Mouse (Mus musculus) ES-E14 (cell line): Measurements from ENCODE around the gene Bri3. TPM values are rescaled to one million over a fixed set of nuclear protein-coding genes. Genes with fewer than 3 reads are reported as not detected.

ENCODE experiments used
- DNase-seq: peaks from one replicate; pipeline ENCODE4 v3.0.0-alpha.2; 2013; ENCODE audit warnings: low read depth, low spot score
- H3K27ac ChIP-seq: 2 replicates; pipeline ENCODE4 v1.5.1; 2012; ENCODE audit warnings: low read depth, mild to moderate bottlenecking, low read length, moderate library complexity, mixed read lengths; ENCODE audit not compliant: poor library complexity, insufficient read depth, severe bottlenecking
- H3K36me3 ChIP-seq: 2 replicates; pipeline ENCODE4 v1.6.1; 2012; ENCODE audit warnings: mild to moderate bottlenecking, low read length, moderate library complexity, mixed read lengths; ENCODE audit not compliant: control insufficient read depth, poor library complexity, insufficient read depth, severe bottlenecking
- H3K4me1 ChIP-seq, 2 experiments: fragments of 150-350 bp in 1 of 2; sonication (generic) in 1 of 2; 2 replicates each; pipeline ENCODE4 v1.6.1; 2012; ENCODE audit warnings: low read length in 2 of 2, mild to moderate bottlenecking in 1 of 2, mixed read lengths in 1 of 2; ENCODE audit not compliant: control insufficient read depth in 2 of 2, insufficient read depth in 2 of 2, poor library complexity in 1 of 2
- H3K4me3 ChIP-seq, 2 experiments: fragments of 150-350 bp in 1 of 2; sonication (generic) in 1 of 2; 2 replicates each; pipeline ENCODE4 v1.5.1; 2012; ENCODE audit warnings: low read length in 2 of 2, low read depth in 1 of 2, mild to moderate bottlenecking in 1 of 2, mixed read lengths in 1 of 2; ENCODE audit not compliant: insufficient read depth in 1 of 2, poor library complexity in 1 of 2, severe bottlenecking in 1 of 2
- H3K9ac ChIP-seq: 2 replicates; pipeline ENCODE4 v1.6.1; 2012; ENCODE audit warnings: low read depth, mild to moderate bottlenecking, low read length, mixed read lengths; ENCODE audit not compliant: poor library complexity, insufficient read depth, severe bottlenecking
- H3K9me3 ChIP-seq: fragments of 150-350 bp; sonication (generic); 2 replicates; pipeline ENCODE4 v1.6.1; 2012; ENCODE audit warnings: low read depth, mild to moderate bottlenecking, low read length; ENCODE audit not compliant: control insufficient read depth, insufficient read depth
- CHD2 ChIP-seq: IDR thresholded peaks from 2 replicates; pipeline ENCODE4 v1.6.1; 2014; ENCODE audit warnings: mild to moderate bottlenecking, low read depth, low read length, inconsistent platforms
- HCFC1 ChIP-seq: IDR thresholded peaks from 2 replicates; pipeline ENCODE4 v1.6.1; 2012; ENCODE audit warnings: low read length, inconsistent platforms, borderline replicate concordance; ENCODE audit not compliant: insufficient read depth
- MAFK ChIP-seq: IDR thresholded peaks from 2 replicates; pipeline ENCODE4 v1.6.1; 2014; ENCODE audit warnings: mild to moderate bottlenecking, low read depth, low read length, inconsistent platforms; ENCODE audit not compliant: insufficient read depth
- ZC3H11A ChIP-seq: IDR thresholded peaks from 2 replicates; pipeline ENCODE4 v1.6.1; 2012; ENCODE audit warnings: low read depth, mild to moderate bottlenecking, inconsistent platforms, low read length, borderline replicate concordance
- ZNF384 ChIP-seq: IDR thresholded peaks from 2 replicates; pipeline ENCODE4 v1.6.1; 2012; ENCODE audit warnings: low read depth, low read length, inconsistent platforms
- in situ Hi-C, 2 experiments: fragments of 600-800 bp; cut with MboI; formaldehyde crosslinking; loops; one replicate each; pipeline ENCODE4 v1.15.1; 2025; ENCODE audit warnings: low sequenced_read_pairs in 2 of 2, inconsistent platforms in 1 of 2; ENCODE audit not compliant: unreplicated experiment in 2 of 2
- total RNA-seq: library from RNA; depleted of rRNA; stranded (reverse); fragments of 300-350 nt; gene quantifications from 2 replicates; pipeline ENCODE4 v1.2.3, GENCODE M21; 2012

The Bri3 gene
- total RNA-seq, 1 experiment = 26.4 TPM

- no peaks in the 10 kb centered on the region; the same call in 1 of the 2 replicates for H3K36me3 ChIP-seq
- TF ChIP-seq MAFK (no peak), HCFC1 (no peak), ZNF384 (no peak), ZC3H11A (no peak), CHD2 (no peak)
- in situ Hi-C loops = no loop called here
Observed at GRCm38 (mm10) chr5:144282470-144283260, 38.4 kb downstream of the Bri3 start.

GRCm38 (mm10) chr5:144283551-144284031 lies 39.4 kb downstream of the Bri3 start:
- no peak for TF ChIP-seq MAFK
- no peak for TF ChIP-seq ZC3H11A
- TF ChIP-seq ZNF384 = no peak
- no peak for TF ChIP-seq CHD2
- TF ChIP-seq HCFC1 = no peak
- in situ Hi-C loops = no loop called here

More at GRCm38 (mm10) chr5:144282470-144283260, 38.4 kb downstream of the Bri3 start:
- Histone ChIP-seq H3K4me1 (no peaks in the 10 kb centered on the region), H3K9me3 (no peaks in the 10 kb centered on the region), H3K4me3 (no peak overlapping the region), H3K9ac (no peak overlapping the region), H3K27ac (no peak overlapping the region)
- DNase-seq = no peak

GRCm38 (mm10) chr5:144284599-144284998 lies 40.4 kb downstream of the Bri3 start:
- in situ Hi-C loops = no loop called here
- Histone ChIP-seq H3K4me3 (no peak overlapping the region), H3K9ac (no peak overlapping the region), H3K27ac (no peak overlapping the region), H3K36me3 (no peaks in the 10 kb centered on the region), H3K4me1 (no peaks in the 10 kb centered on the region), H3K9me3 (no peaks in the 10 kb centered on the region)
- TF ChIP-seq ZNF384 (no peak), MAFK (no peak), ZC3H11A (no peak), HCFC1 (no peak), CHD2 (no peak)
- DNase-seq = no peak

More at GRCm38 (mm10) chr5:144283551-144284031, 39.4 kb downstream of the Bri3 start:
- Histone ChIP-seq H3K9ac (no peak overlapping the region), H3K4me1 (no peaks in the 10 kb centered on the region), H3K27ac (no peak overlapping the region), H3K36me3 (no peaks in the 10 kb centered on the region), H3K9me3 (no peaks in the 10 kb centered on the region), H3K4me3 (no peak overlapping the region)
- no peak for DNase-seq

GRCm38 (mm10) chr5:144286591-144287266 lies 42.5 kb downstream of the Bri3 start:
- H3K27ac ChIP-seq = no peak overlapping the region
- no peaks in the 10 kb centered on the region for H3K4me1 ChIP-seq
- no peak overlapping the region for H3K4me3 ChIP-seq
- H3K9ac ChIP-seq = no peak overlapping the region
- no peaks in the 10 kb centered on the region for H3K9me3 ChIP-seq
- TF ChIP-seq ZNF384 (no peak), CHD2 (no peak), HCFC1 (no peak), ZC3H11A (no peak), MAFK (no peak)
- in situ Hi-C loops = no loop called here
- H3K36me3 ChIP-seq = no peaks in the 10 kb centered on the region
- DNase-seq = no peak
